Mouse (Mus musculus) ES-CJ7 (cell line): ENCODE data around the gene Runx2.

Source experiments
- DNase-seq: peaks from one replicate; pipeline ENCODE4 v3.0.0; 2011; ENCODE audit warnings: low read depth, low spot score

Gene Runx2

GRCm38 (mm10) chr17:44662080-44662706, 152.4 kb downstream of the Runx2 start:
- DNase-seq = no peak

GRCm38 (mm10) chr17:44660121-44660806, 154.3 kb downstream of the Runx2 start:
- DNase-seq = no peak

- DNase-seq = no peak
Measured at GRCm38 (mm10) chr17:44654503-44654902, 160.1 kb downstream of the Runx2 start.

- DNase-seq = no peak
Measured at GRCm38 (mm10) chr17:44653081-44653480, 161.5 kb downstream of the Runx2 start.

DNA sequence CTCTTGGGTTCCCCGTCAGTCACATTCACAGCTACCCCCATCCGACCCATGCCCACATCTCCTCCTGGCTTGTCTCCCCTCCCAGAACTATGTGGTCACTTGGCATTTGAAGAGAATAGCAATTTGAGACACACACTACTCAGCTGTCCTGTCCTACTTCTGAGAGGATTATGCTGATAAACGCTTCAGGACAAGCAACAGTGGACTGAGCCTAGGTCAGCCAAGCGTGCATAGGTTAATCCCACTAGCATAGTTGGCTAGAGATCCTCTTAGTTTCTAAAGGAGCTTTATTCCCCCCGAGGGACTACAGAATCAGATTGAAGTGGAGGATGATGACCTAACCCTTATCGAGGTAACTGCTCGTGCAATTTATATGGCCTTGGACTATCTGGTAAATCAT, 162.5 kb downstream of the Runx2 start:
- no peak for DNase-seq

DNA sequence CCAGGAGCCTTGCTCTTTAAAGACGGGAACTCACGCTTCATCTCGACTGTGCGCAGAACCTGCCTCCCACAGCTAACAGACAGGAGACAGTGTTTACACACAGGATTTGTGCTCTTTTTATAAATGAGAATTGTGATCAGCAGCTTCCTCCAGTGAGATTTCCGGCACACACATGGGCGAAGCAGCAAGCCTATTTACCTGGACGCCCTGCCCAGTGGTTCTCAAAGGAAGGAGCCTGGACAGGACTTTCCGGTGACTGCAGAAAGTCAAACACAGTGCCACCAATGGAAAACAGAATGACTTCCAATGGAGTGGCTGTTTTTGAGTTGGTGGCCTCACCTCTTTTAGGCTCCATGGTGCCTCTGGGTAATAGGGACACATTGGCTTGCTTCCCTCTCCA, 163.0 kb downstream of the Runx2 start:
- DNase-seq = no peak

- no peak for DNase-seq
Measured at GRCm38 (mm10) chr17:44650431-44650830, 164.2 kb downstream of the Runx2 start.

DNA sequence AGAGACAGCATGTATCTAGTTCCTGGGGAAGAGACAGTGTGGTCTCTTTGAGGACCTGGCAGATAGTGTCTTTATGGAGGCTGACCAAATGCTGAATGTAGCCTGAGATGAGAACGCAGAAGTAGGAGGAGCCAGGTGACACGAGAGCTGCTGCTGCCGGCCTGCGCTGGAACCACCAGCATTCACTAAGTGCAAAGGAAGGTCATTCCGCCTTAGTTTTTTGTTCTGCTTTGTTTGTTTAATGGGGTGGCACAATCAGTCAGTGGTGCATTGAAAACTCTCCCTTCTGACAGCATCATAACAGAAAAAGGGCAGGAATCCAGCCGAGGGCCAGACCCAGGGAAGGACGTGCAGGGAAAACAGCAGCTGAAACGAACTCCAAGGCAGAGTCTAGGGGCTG, 165.5 kb downstream of the Runx2 start:
- peak; percentile 35 for DNase-seq

GRCm38 (mm10) chr17:44647916-44648315, 166.7 kb downstream of the Runx2 start:
- DNase-seq = no peak

DNA sequence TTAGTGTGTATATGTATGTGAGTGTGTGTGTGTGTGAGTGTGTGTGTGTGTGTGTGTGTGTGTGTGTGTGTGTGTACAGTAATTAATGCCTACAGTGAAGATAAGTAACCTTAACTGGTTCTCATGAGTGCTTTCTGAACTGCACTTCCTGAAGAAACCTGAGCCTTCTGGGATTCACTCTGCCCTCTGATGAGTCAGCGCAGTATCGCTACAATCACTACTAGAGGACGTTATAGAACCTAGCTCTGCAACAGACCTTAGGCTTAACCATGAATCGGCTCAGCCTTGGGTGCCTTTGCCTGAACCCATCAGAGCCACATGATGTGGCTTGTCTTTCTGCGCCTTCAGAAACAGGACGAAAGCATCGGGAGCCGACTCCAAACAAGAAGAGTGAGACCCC, 169.5 kb downstream of the Runx2 start:
- no peak for DNase-seq

GRCm38 (mm10) chr17:44643260-44643659, 171.3 kb downstream of the Runx2 start:
- no peak for DNase-seq

- no peak for DNase-seq
Measured at GRCm38 (mm10) chr17:44642126-44642525, 172.5 kb downstream of the Runx2 start.

- no peak for DNase-seq
Measured at GRCm38 (mm10) chr17:44640910-44641309, 173.7 kb downstream of the Runx2 start.

DNA sequence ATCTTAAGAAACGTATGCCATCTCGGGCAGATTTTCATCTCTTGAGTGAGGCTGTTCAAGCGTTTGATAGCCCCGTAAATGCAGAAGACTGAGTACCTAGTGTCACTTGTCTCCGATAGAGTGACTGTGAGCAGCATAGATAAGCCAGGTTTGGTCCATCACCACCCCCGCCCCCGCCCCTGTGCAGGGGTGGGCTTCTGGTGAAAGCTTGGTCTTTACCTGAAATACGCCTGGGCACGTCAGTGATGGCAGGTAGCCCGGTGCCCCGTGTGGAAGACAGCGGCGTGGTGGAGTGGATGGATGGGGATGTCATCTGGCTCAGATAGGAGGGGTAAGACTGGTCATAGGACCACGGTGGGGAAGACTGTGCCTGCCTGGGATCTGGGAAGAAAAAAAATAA, 175.2 kb downstream of the Runx2 start:
- DNase-seq = no peak

GRCm38 (mm10) chr17:44637181-44637880, 177.3 kb downstream of the Runx2 start:
- DNase-seq = no peak

DNA sequence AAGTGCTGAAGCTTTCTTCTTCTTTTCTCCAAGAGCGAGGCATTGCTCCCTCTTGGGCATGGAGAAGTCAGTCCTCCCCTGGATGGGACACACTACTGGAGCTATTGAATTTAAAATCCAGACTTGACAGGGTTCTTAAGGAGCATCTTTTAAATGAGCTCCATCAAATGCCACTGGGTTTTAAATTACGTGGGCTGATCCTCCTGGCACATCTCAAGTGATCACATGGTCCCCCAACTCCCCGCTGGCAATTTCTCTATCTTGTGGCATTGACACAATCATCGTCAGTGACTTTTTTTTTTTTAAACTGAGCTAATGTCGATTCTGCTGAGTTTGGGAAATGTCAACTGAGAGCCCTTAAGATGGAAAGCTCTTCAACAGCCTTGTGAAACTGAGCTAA, 180.1 kb downstream of the Runx2 start:
- no peak for DNase-seq

- no peak for DNase-seq
Measured at GRCm38 (mm10) chr17:44633607-44634415, 180.8 kb downstream of the Runx2 start.

- no peak for DNase-seq
Measured at GRCm38 (mm10) chr17:44632941-44633340, 181.7 kb downstream of the Runx2 start.

- no peak for DNase-seq
Measured at GRCm38 (mm10) chr17:44632292-44632691, 182.3 kb downstream of the Runx2 start.

DNA sequence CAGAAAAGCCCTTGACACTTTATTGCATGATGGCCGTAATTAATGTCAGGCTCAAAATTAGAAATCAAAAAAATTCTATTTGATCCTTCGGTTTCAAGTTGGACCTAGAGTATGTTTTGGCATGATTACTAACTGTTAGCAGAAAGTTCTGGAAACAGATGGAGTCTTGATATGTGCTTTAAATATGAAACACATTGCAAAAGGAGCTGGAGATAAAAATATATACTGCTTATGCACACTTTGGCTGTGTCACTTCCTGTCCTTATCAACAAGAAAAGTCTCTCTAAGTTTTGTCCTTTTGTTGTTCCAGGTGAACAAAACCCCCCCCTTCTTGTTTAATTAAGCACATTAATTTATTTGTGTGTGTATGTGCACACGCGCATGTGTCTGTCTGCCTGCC, 183.0 kb downstream of the Runx2 start:
- DNase-seq = no peak

DNA sequence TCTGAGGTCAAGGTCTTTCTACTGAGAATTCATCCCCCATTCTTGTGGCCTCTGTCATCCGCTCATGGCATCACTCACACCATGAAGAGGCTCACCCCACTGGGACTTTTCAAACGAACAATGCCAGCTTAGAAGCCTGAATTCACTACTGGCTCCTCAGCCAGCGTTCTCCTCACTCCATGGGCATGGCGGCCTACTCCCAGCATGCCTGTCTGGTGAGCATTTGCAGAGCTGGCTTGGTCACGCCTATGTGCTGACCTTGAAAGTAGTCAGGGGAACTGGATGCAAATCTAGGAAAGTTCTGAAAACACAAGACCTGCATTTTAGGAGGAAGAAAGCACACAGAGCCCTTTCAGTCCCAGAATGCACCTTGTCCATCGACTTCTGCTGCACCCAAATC, 187.3 kb downstream of the Runx2 start:
- peak; percentile 5 for DNase-seq

GRCm38 (mm10) chr17:44623707-44624106, 190.9 kb downstream of the Runx2 start:
- DNase-seq = no peak
